Mouse (Mus musculus) heart, postnatal 10 days (tissue): Measurements from ENCODE around the gene Ndnf. TPM values are rescaled to one million over a fixed set of nuclear protein-coding genes. Genes with fewer than 3 reads are reported as not detected.

Experiments
- DNase-seq, 2 experiments: peaks; one replicate each; pipeline ENCODE4 v3.0.0; 2021
- intact Hi-C: fragments of 180-260 bp; cut with DNase I; formaldehyde crosslinking; loops from one replicate; pipeline ENCODE4 v1.15.1; 2025
- total RNA-seq, 2 experiments: library from RNA; stranded (reverse); gene quantifications; 2 replicates each; pipeline ENCODE4 v1.2.3; 2021

Gene Ndnf
- 1 to 10 TPM; 2.9 to 3.2 TPM for total RNA-seq

GRCm38 (mm10) chr6:65671451-65671850, at the start of gene Ndnf:
Ndnf (plus strand) TSS chr6:65671590.
- peak; percentile 73 to 74 for DNase-seq
- intact Hi-C loops: loop anchor here (5.0 kb wide), 1 partner anchor 106 kb away; the partner anchor contains the start of gene Prdm5

GRCm38 (mm10) chr6:65623016-65623715, 48.2 kb upstream of the Ndnf start:
- DNase-seq: no peak

DNA sequence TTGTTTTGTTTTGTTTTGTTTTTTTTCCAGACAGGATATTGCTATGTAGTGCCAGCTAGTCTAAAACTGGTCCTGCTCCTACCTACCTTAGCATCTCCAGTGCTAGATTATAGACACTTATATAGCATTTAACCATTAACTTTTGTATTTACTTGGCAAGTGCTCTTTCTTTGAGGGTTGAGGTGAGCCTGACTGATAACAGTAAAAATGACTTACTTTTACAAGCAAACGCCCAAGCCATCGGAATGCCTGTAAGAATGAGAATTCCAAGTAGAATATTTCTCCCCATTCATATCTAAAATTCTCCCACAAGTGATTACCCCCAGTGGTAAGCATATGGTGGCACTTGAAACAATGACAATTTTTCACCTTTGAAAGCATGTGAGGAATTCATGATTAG, 40.8 kb upstream of the Ndnf start:
- intact Hi-C loops: no loop called here
- no peak for DNase-seq

More at GRCm38 (mm10) chr6:65623016-65623715, 48.2 kb upstream of the Ndnf start:
- intact Hi-C loops: no loop called here

DNA sequence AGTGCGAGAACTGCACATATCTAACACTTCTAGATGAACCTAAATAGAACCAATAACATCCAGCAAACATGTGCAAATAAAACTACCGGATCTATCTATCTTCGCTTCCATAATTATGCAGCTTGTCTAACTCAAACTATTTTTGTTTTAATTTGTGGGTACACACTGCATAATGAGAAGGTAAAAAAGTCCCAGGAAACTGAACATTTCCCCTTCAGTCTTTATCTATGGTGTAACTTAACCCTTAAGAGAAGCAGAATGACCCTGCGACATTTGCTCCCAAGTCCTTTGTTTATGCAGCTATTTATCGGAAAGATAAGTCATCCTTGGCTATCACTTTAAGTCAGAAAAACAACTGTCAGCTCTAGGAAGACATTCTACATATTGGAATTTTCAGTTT, 39.2 kb upstream of the Ndnf start:
- no peak for DNase-seq
- intact Hi-C loops: no loop called here

GRCm38 (mm10) chr6:65642431-65642830, 29.0 kb upstream of the Ndnf start:
- intact Hi-C loops: no loop called here

GRCm38 (mm10) chr6:65644110-65644509, 27.3 kb upstream of the Ndnf start:
- intact Hi-C loops: no loop called here
- DNase-seq: no peak

More at GRCm38 (mm10) chr6:65642431-65642830, 29.0 kb upstream of the Ndnf start:
- no peak for DNase-seq

- intact Hi-C loops: no loop called here
- DNase-seq: no peak
Observed at GRCm38 (mm10) chr6:65646408-65646807, 25.0 kb upstream of the Ndnf start.

GRCm38 (mm10) chr6:65647731-65648130, 23.7 kb upstream of the Ndnf start:
- no peak for DNase-seq
- intact Hi-C loops: no loop called here

GRCm38 (mm10) chr6:65651376-65651775, 20.0 kb upstream of the Ndnf start:
- no peak for DNase-seq
- intact Hi-C loops: loop anchor here (5.0 kb wide), 3 partner anchors 731 to 881 kb away; no protein-coding TSS in a partner anchor

DNA sequence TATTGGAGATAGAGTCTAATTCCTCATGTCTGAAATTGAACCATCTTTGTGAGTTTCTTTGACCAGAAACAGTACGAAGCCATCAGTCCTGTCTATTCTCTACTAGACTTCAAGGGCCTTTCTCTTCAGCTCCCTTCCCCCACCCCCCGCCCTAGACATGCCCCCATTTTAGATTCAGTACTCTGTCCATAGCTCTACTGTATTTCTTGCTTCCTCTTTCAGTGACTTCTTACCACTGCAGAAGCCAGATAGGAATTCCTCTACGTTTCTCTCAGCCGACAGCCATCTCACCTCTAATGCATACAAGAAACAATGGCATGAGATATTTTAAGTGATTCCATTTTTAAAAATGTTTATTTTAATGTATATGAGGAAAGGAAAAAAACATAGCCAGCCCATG, 10.1 kb upstream of the Ndnf start:
- no peak for DNase-seq
- intact Hi-C loops: no loop called here

DNA sequence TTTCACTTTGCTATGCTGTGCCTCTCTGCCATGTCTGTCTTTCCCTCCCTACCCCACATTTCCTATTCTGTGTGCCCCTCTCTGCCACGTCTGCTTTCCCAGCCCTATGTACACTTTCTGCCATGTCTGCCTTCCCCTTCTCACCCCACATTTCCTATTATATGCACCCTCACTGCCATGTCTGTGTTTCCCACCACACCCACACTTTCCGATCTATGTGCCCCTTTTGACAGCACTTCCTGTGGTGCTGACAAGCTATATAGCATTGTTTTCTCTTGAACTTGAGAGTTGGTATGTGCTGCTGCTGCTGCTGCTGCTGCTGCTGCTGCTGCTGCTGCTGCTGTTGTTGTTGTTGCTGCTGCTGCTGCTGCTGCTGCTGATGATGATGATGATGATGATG, 9.3 kb upstream of the Ndnf start:
- intact Hi-C loops: no loop called here

DNA sequence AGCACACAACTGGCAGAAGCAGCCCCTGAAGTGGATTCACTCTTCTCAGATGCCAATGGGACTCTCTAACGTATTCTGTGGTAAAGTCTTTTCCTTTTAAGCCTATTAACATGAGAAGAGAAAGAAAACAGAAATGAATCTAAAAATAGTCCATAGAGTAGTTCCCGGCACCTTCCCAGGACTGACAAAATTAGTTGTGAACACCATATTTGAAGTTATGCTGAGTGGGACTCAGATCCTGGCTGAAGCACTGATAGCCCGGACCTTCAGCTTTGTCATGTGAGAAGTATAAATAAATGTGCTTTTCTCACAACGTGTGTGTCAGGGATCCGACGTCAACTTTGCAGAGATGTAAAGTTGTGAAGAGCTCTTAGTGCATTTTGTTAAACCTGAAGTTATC, 7.4 kb upstream of the Ndnf start:
- intact Hi-C loops: no loop called here
- DNase-seq: no peak

More for the DNA sequence above, 9.3 kb upstream of the Ndnf start:
- DNase-seq: no peak

DNA sequence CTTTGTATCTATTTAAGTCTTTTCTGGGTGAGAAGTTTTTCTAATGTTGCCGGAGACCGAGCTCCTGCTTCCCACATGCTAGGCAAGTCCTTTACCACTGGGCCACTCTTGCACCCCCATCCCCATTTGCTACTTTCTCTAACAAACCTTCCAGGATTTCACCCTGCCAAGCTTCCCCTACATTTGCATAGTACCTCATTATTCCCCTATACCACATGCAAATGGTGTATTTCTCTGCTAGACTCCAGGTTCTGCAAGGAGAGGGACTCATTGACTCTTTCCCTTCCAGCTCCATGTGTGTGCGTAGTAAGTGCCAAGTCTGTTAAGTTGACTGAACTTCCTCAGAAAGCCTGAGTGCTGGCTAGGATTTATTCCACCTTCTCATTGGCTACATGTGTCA, 5.1 kb upstream of the Ndnf start:
- no peak for DNase-seq
- intact Hi-C loops: no loop called here

DNA sequence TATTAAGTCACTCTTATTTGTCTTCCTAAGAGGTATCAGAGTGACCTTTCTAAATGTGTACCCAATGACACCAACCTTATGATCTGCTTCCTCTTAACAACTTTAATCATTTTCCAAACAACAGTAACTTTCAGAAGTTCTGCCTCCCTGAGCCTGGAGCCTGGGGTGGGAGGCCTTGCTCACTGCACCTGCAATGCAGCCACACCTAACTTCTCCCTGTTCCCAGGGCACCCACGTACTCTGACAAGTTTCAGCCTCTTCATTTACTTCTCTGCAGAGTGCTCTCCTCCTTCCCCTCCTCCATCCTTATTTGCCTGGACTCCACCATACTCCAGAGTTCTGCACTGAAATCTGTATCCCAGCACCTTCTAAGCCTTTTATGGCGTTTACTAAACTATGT, 1.4 kb upstream of the Ndnf start:
- intact Hi-C loops: loop anchor here (5.0 kb wide), 1 partner anchor 107 kb away; the partner anchor contains the start of gene Prdm5

DNA sequence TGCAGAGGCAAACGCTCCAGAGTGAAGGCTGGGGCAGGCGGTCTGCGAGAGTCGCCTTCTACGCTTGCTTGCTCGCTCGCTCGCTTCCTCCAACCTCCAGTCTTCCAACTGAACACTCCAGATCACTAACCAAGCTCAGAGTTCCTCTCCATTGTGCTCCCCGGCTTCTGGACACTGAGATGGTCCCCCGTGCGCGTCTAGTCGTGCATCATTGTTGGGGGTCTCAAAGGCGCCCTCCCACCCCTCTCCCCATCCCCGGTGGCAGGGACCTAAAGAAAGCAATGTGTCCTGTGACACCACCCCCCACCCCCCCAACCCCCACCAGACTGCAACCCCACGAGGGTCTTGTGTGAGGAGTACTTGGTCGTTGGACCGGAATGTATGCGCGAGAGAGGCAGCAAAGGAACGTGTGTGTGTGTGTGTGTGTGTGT, 394 bp upstream of the Ndnf start:
- intact Hi-C loops: loop anchor here (5.0 kb wide), 1 partner anchor 106 kb away; the partner anchor contains the start of gene Prdm5
- peak; percentile 14 to 23 for DNase-seq

More for the DNA sequence above, 1.4 kb upstream of the Ndnf start:
- DNase-seq: no peak

DNA sequence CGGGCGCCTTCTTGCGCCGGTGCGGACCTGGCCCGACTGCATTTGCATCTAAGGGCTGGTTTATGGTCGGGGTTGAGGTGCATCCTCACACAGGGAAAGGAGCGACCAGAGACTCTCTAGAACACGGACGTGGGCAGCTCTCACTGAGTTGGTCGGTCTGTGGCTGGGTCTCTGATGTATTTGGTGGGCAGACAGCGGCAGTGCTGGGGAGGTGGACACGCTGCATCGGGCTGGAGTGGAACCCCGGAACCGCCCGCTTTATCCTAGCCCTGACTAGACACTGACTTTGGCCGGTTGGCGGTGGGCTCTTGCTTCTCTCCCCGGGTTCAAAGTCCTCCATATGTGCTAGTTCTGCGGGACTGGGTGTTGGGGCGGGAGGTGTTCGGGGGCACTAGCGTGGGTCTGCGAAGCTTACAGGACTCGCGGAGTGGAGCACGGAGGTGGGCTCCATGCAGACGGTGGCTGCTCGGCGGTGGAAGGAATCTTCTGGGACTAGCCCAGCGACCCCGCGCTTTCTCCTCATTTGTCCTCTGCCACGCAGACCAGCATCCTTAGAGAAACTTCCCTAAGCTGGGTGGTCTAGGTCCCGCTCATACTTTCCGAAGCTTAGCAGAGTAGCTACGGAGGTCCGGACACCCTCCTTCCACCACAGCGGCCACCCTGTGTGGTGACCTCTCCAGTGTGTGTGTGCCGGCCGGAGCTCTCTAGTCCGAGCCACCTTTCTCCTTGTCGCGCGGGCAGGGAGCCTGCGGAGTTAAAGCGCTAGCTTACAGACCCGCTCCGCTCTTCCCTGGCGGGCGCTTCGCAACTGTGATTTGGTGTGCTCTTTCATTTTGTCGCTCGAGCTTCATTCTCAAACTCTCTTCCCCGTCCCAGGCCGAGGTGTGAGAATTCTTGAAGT, 991 bp downstream of the Ndnf start:
- intact Hi-C loops: loop anchor here (5.0 kb wide), 1 partner anchor 105 kb away; the partner anchor contains the start of gene Prdm5
- DNase-seq: peak; percentile 46 to 53

GRCm38 (mm10) chr6:65693938-65694337, 22.5 kb downstream of the Ndnf start:
- intact Hi-C loops: no loop called here
- DNase-seq: peak in 1 of 2 experiments; percentile 7

DNA sequence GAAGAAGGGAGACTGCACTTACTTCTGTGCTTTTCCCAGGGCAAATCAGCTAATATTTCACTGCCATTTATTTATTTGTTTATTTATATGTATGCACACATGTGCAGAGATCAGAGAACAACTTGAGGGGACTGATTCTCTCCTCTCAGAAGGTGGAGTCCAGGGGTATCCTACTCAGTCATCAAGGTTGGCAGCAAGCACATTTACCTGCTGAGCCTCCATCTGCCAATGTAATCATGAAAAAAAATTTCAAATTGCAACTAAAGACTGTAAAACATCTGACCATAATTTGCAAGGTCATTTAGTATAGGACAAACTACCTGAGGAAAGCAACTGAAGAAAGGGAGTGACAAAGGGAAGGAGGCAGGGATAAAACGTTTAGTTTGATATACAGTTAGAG, 49.3 kb downstream of the Ndnf start:
- intact Hi-C loops: no loop called here

GRCm38 (mm10) chr6:65725677-65726076, 54.3 kb downstream of the Ndnf start:
- intact Hi-C loops: no loop called here

More for the DNA sequence above, 49.3 kb downstream of the Ndnf start:
- no peak for DNase-seq

GRCm38 (mm10) chr6:65728261-65728660, 56.9 kb downstream of the Ndnf start:
- DNase-seq: no peak
- intact Hi-C loops: no loop called here

More at GRCm38 (mm10) chr6:65725677-65726076, 54.3 kb downstream of the Ndnf start:
- DNase-seq: no peak

GRCm38 (mm10) chr6:65739442-65739841, 68.1 kb downstream of the Ndnf start:
- peak; percentile 41 for DNase-seq
- intact Hi-C loops: no loop called here
